Mouse (Mus musculus) CH12.LX (cell line): ENCODE measurements around the gene Rhobtb3.

Source experiments
- BHLHE40 ChIP-seq: IDR thresholded peaks from 2 replicates; pipeline ENCODE4 v1.6.1; 2011; ENCODE audit warnings: mild to moderate bottlenecking, low read depth, low read length, improper control_type of control experiment
- CHD2 ChIP-seq: IDR thresholded peaks from 2 replicates; pipeline ENCODE4 v1.6.1; 2011; ENCODE audit warnings: low read length, improper control_type of control experiment
- CTCF ChIP-seq, 2 experiments: IDR thresholded peaks in 1 of 2; conservative IDR thresholded peaks in 1 of 2; 2 replicates each; pipeline ENCODE4 v1.5.1; 2011 to 2012; ENCODE audit warnings: low read depth in 2 of 2, low read length in 2 of 2, improper control_type of control experiment in 1 of 2, inconsistent platforms in 1 of 2, mild to moderate bottlenecking in 1 of 2, moderate library complexity in 1 of 2
- ELF1 ChIP-seq: IDR thresholded peaks from 2 replicates; pipeline ENCODE4 v1.6.1; 2014; ENCODE audit warnings: low read depth, mild to moderate bottlenecking, inconsistent platforms, low read length, improper control_type of control experiment
- GABPA ChIP-seq: IDR thresholded peaks from 2 replicates; pipeline ENCODE4 v1.6.1; 2012; ENCODE audit warnings: low read depth, low read length, improper control_type of control experiment, inconsistent platforms; ENCODE audit not compliant: insufficient replicate concordance
- IRF4 ChIP-seq: IDR thresholded peaks from 2 replicates; pipeline ENCODE4 v1.6.1; 2014; ENCODE audit warnings: low read depth, mild to moderate bottlenecking, inconsistent platforms, low read length, improper control_type of control experiment
- MAFK ChIP-seq: IDR thresholded peaks from 2 replicates; pipeline ENCODE4 v1.6.1; 2011; ENCODE audit warnings: low read length, improper control_type of control experiment; ENCODE audit not compliant: insufficient replicate concordance
- MAX ChIP-seq: IDR thresholded peaks from 2 replicates; pipeline ENCODE4 v1.6.1; 2011; ENCODE audit warnings: low read length, improper control_type of control experiment
- MXI1 ChIP-seq: IDR thresholded peaks from 2 replicates; pipeline ENCODE4 v1.6.1; 2011; ENCODE audit warnings: mild to moderate bottlenecking, low read depth, low read length, improper control_type of control experiment
- POLR2A ChIP-seq: IDR thresholded peaks from 2 replicates; pipeline ENCODE4 v1.6.1; 2011; ENCODE audit warnings: low read depth, mild to moderate bottlenecking, improper control_type of control experiment, low read length
- SMC3 ChIP-seq: IDR thresholded peaks from 2 replicates; pipeline ENCODE4 v1.6.1; 2011; ENCODE audit warnings: low read depth, low read length, improper control_type of control experiment
- USF2 ChIP-seq: conservative IDR thresholded peaks from 2 replicates; pipeline ENCODE4 v1.6.1; 2011; ENCODE audit warnings: low read depth, low read length, improper control_type of control experiment

GRCm38 (mm10) chr13:75845519-75846166 lies 98.1 kb downstream of the Rhobtb3 start:
- TF ChIP-seq CHD2 (no peak), CTCF (conservative IDR thresholded peaks at IDR 0.05 in 1 of 2, IDR thresholded peaks at IDR 0.05 in 1 of 2; ENCODE audit: low read depth in 2 of 2, low read length in 2 of 2) (no peak), SMC3 (no peak), BHLHE40 (peak; percentile 56), MAX (no peak), POLR2A (no peak), MAFK (no peak), USF2 (no peak), GABPA (no peak), MXI1 (no peak), ELF1 (peak; percentile 76), IRF4 (peak; percentile 69; the same call in 1 of the 2 replicates)
